Comparison of ENCODE assay signal across 8 mouse cellular contexts in the genomic region with DNA sequence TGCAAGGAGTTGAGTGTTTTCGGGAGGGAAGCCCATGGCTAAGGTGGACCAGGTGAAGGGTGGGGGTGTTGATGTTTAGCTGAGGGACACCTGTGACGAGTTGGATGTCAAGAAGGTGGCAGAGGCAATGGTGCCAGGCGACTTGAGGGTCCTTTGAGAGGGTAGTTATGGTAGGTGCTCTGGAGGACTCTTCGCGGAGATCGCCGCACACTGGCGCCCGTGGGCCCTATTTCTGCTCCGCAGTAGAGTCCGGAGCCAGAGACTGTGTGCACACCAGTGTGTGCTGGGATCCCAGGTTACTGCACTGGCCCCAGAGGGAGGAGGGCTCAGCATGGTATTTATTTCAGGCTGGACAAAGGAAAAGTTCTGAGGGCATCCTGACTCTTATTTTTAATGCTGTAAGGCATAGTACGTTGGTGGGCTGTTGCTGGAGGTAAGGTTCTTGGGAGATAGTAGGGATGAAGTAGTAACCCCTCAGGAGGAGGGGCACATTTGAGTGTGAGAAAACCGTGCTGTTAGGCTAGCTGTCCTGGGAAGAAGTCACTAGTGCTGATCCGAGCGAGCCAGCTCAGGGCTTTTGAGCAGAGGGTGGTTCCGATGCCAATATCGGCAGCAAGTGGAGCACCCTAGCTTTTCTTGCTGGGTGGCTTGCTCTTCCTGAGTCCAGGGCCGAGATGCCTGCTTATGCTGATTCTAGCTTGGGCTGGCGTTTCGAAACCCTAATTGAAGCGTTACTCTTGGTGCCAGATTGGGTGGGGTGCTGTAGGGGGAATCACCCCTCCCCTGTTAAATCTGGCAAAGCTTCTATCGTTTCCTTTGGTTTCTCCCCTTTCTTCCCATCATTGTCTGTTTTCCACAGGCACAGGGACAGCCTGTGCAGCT. TPM values are rescaled to one million over a fixed set of nuclear protein-coding genes. Genes with fewer than 3 reads are reported as not detected.
DNase-seq lines count a peak whose midpoint lies in the region; ATAC-seq and TF ChIP-seq lines count a peak whose summit lies in the region.

No protein-coding gene starts in this region.

- H3K27ac ChIP-seq in liver, adult 2 months (replicated peaks; ENCODE audit: insufficient read depth, low read depth, low read length): peak overlapping the region; percentile 87
- peak overlapping the region; percentile 37 for H3K27ac ChIP-seq in heart, embryonic 12.5 days (ENCODE audit: poor library complexity, severe bottlenecking)
- peak overlapping the region; percentile 86 for H3K27ac ChIP-seq in midbrain, embryonic 10.5 days (replicated peaks)

- peaks cover 6% of the 10 kb centered on the region; the same call in 1 of the 2 replicates for H3K36me3 ChIP-seq in liver, adult 2 months (ENCODE audit: control insufficient read depth, insufficient read depth, low read length)
- H3K36me3 ChIP-seq in heart, embryonic 12.5 days: peaks cover 21% of the 10 kb centered on the region
- H3K36me3 ChIP-seq in midbrain, embryonic 10.5 days: peaks cover 43% of the 10 kb centered on the region

- no peaks in the 10 kb centered on the region for H3K27me3 ChIP-seq in liver, adult 2 months (ENCODE audit: control insufficient read depth, insufficient read depth, low read length)
- H3K27me3 ChIP-seq in heart, embryonic 12.5 days (replicated peaks): no peaks in the 10 kb centered on the region
- H3K27me3 ChIP-seq in midbrain, embryonic 10.5 days (ENCODE audit: low read depth, poor library complexity, severe bottlenecking): no peaks in the 10 kb centered on the region

- H3K4me3 ChIP-seq in liver, adult 2 months (ENCODE audit: insufficient read depth, low read depth, low read length): peak overlapping the region; percentile 89
- peak overlapping the region; percentile 94 for H3K4me3 ChIP-seq in heart, embryonic 12.5 days
- peak overlapping the region; percentile 94 for H3K4me3 ChIP-seq in midbrain, embryonic 10.5 days

- H3K9ac ChIP-seq in liver, adult 2 months (ENCODE audit: low read depth, low read length): peak overlapping the region; percentile 93
- peak overlapping the region; percentile 90 for H3K9ac ChIP-seq in heart, embryonic 12.5 days

- peaks cover 15% of the 10 kb centered on the region for H3K4me1 ChIP-seq in liver, adult 2 months (ENCODE audit: control insufficient read depth, insufficient read depth, low read length)
- H3K4me1 ChIP-seq in heart, embryonic 12.5 days (replicated peaks): peaks cover 31% of the 10 kb centered on the region
- peaks cover 23% of the 10 kb centered on the region for H3K4me1 ChIP-seq in midbrain, embryonic 10.5 days

- peaks cover 21% of the 10 kb centered on the region; the same call in 1 of the 2 replicates for H3K79me2 ChIP-seq in liver, adult 2 months (ENCODE audit: control insufficient read depth, insufficient read depth, low read length)

- H3K9me3 ChIP-seq in heart, embryonic 12.5 days (replicated peaks): no peaks in the 10 kb centered on the region
- no peaks in the 10 kb centered on the region for H3K9me3 ChIP-seq in midbrain, embryonic 10.5 days (replicated peaks)

- TF ChIP-seq POLR2A in liver, adult 2 months (IDR thresholded peaks at IDR 0.05; ENCODE audit: extremely low read depth, insufficient read depth, low read length): 0 out of 2 replicates have a peak, but pooled peaks have one; percentile 14

- ATAC-seq in heart, embryonic 12.5 days (ENCODE audit: insufficient number of reproducible peaks, low FRiP score): peak; percentile 27; the same call in 1 of the 2 replicates

- H3K4me2 ChIP-seq in heart, embryonic 12.5 days: peak overlapping the region; percentile 97

- no peak for TF ChIP-seq CTCF in liver, adult 2 months (IDR thresholded peaks at IDR 0.05; ENCODE audit: low read depth, low read length)

- peak; percentile 72 for DNase-seq in liver, adult 2 months (ENCODE audit: extremely low read depth, low read depth, low spot score)
- DNase-seq in liver: no peak
- DNase-seq in c-Kit-negative CD71-positive TER-119-positive erythroid progenitor cells, embryonic 14.5 days (ENCODE audit: low read depth, low spot score): peak; percentile 9
- peak; percentile 29 to 54 for DNase-seq in kidney, postnatal 25 days
- no peak for DNase-seq in midbrain, embryonic 10.5 days (ENCODE audit: low spot score)
- DNase-seq in embryo, embryonic 10 days (ENCODE audit: low spot score): no peak
- DNase-seq in right cerebral cortex, postnatal 36 days (ENCODE audit: low spot score in 2 of 2): no peak

- under 1% methylated on average over 22 of the region's 22 CpGs for WGBS in liver, adult 2 months
- WGBS in heart, embryonic 12.5 days: 17% methylated on average over 22 of the region's 22 CpGs
- WGBS in midbrain, embryonic 10.5 days: 27% methylated on average over 22 of the region's 22 CpGs

RNA-seq across cellular contexts. Expression of gene Wbp1l, which starts 0.7 kb away (rescaled TPM):
- total RNA-seq in liver, adult 2 months (2014; rRNA removed): 66.7 and 90.9 TPM in 2 replicates
- 140 and 169 TPM in 2 replicates for polyA plus RNA-seq in liver, adult 2 months (2012; rRNA removed)
- polyA plus RNA-seq in heart, embryonic 12.5 days (2016; fragmentation: Nextera tagmentation; extraction: Ambion mirVana): 53.4 and 55.6 TPM in 2 replicates
- 45.7 and 51.8 TPM in 2 replicates for polyA plus RNA-seq in midbrain, embryonic 10.5 days (2016; fragmentation: Nextera tagmentation; extraction: Ambion mirVana)

RNA-seq across cellular contexts. Expression of gene Sfxn2, which starts 26.5 kb away (rescaled TPM):
- 33.8 and 34.6 TPM in 2 replicates for total RNA-seq in liver, adult 2 months (2014; rRNA removed)
- polyA plus RNA-seq in liver, adult 2 months (2012; rRNA removed): 13.9 and 15.1 TPM in 2 replicates
- 8.1 and 8.9 TPM in 2 replicates for polyA plus RNA-seq in heart, embryonic 12.5 days (2016; fragmentation: Nextera tagmentation; extraction: Ambion mirVana)
- polyA plus RNA-seq in midbrain, embryonic 10.5 days (2016; fragmentation: Nextera tagmentation; extraction: Ambion mirVana): 17.0 and 18.1 TPM in 2 replicates

RNA-seq across cellular contexts. Expression of gene Arl3, which starts 26.6 kb away (rescaled TPM):
- 21.9 and 25.1 TPM in 2 replicates for total RNA-seq in liver, adult 2 months (2014; rRNA removed)
- polyA plus RNA-seq in liver, adult 2 months (2012; rRNA removed): 8.7 and 12.7 TPM in 2 replicates
- polyA plus RNA-seq in heart, embryonic 12.5 days (2016; fragmentation: Nextera tagmentation; extraction: Ambion mirVana): 88.2 and 94.4 TPM in 2 replicates
- polyA plus RNA-seq in midbrain, embryonic 10.5 days (2016; fragmentation: Nextera tagmentation; extraction: Ambion mirVana): 207 and 216 TPM in 2 replicates

Comparison
In these comparisons a context has a peak if more than half of its experiments do, and no peak if none do; other contexts are left out.
1. DNase-seq: peak in liver, adult 2 months (single experiment), c-Kit-negative CD71-positive TER-119-positive erythroid progenitor cells, embryonic 14.5 days (single experiment) and kidney, postnatal 25 days (2 of 2); none in liver (single experiment), midbrain, embryonic 10.5 days (single experiment), embryo, embryonic 10 days (single experiment) and right cerebral cortex, postnatal 36 days (0 of 2).
2. H3K27ac ChIP-seq: peak in every context shown above with its lines; median percentile 87 in liver, adult 2 months; 86 in midbrain, embryonic 10.5 days; 37 in heart, embryonic 12.5 days.
3. Peak in every context shown above with its lines, with median percentiles within 50 percentile points of each other: H3K4me3 ChIP-seq.